Mouse (Mus musculus) gastrocnemius, postnatal 36 days (tissue): Measurements from ENCODE around the gene Ndrg2. TPM values are rescaled to one million over a fixed set of nuclear protein-coding genes. Genes with fewer than 3 reads are reported as not detected.

Experiments
- DNase-seq, 2 experiments: peaks; one replicate each; pipeline ENCODE4 v3.0.0; 2022
- intact Hi-C: fragments of 180-260 bp; cut with DNase I; formaldehyde crosslinking; loops from one replicate; pipeline ENCODE4 v1.15.1; 2025
- total RNA-seq, 2 experiments: library from RNA; stranded (reverse); gene quantifications; 2 replicates each; pipeline ENCODE4 v1.2.3; 2021

The Ndrg2 gene
- total RNA-seq, 2 experiments from 2014 or later, result 1,350 to 1,506 TPM

DNA sequence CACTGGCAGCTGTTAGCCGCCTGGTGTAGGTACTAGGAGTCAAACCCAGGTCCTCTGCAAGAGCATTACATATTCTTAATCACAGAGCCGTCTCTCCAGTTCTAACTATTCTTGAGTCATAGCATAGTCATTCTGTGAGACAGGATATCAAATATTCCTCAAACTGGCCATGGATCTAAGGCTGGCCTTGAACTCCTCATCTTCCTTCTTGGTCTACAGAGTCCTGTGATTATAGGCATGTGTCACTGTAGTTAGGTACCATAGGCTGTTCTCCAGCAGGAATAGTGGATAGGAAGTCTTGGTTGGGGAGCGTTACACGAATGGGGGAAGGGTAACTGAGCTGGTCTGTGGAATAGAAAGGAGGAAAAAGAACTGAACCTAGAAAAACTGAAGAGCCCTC is 2.6 kb upstream of the Ndrg2 start:
- DNase-seq, result no peak
- intact Hi-C loops, result no loop called here

DNA sequence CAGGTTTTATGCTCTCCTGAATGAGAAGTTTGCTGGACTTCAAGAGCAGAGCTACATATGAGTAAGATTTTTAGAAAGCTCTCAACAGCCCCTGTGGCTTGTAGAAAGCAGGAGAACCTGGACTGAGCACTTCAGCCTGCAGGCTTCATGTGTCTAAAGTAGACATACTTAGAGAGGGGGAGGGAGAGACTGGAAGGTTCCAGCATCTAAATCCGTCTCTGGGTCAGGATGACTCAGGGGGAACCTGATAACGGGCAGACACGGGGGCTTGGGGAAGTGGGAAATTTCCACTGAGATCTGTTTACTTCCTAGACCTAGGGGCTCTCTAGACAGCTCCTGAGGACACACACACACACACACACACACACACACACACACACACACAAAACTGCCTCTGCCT is 1.1 kb upstream of the Ndrg2 start:
- no peak for DNase-seq
- intact Hi-C loops, result no loop called here

DNA sequence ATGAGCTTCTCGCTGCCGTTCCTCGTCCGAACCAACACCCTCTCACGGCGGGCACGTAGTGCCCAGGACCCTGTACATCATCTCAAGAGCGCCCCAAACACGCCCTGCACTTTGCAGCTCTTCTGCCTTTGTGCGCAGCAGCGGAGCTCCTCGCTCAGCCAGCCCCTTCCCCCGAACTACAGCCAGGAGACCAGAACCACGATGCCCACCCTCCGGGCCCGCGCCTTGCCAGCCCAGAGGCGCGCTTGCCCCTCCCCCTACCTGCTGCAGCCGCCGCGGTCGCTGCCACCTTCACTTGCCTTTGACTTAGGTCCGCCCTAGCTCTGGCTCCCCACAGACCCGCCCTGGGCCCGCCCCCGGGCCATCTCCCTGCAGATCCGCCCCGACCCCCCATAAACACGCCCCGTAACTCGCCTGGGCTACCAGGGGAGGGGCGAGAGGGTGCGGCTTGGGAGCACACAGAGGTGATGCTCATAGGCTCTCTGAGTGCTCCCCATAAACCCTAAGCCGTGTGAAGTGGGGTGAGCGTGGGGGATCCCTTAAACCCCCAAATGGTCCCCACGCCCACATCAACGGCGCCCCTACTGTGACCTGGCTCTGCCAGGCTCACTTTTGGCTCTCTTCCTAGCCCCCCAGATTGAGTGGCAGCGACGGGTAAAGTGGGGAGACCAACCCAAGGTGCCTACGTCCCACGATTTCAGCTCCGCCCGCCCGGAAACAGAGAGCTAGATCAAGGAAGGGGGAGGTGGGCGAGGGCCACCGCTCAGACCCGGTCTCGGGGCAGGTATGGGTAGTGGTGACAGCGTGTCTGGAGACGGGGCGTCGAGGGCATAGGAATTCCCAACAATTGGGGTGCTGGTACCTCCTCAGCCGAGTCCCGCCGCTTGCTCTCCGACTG is 647 bp downstream of the Ndrg2 start:
- peak; percentile 78 to 87 for DNase-seq
- intact Hi-C loops, result no loop called here

DNA sequence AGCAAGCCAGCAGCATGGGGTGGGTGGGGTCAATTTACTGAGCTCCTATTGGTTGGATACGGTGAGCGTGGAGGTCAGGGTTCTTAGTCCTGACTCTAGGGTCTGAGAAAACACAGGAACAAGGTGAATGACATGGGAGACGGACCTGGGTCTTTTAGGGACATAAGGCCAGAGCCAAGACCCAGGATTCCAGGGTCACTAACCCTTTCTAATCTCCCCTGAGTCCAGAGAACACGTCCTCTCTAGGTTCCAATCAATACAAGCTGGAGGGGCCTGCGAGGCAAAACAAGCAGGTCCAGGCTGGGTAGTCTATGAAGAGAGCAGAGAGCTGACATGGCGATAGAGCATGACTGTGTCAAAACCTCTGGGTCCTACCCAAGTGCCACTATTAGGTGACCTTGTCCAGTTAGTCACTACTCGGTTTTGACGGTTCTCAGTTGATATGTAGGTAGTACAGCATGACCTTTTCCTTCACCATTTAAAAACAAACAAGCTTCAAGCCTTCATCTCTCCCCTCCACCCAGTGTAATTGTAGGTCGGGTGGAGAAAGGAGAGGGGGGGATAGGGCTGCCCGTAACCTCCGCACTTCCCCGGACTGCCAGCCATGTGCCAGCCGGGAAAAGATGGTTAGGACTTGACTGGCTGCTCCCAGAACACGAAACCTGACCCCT is 1.4 kb downstream of the Ndrg2 start:
- intact Hi-C loops, result no loop called here
- no peak for DNase-seq

DNA sequence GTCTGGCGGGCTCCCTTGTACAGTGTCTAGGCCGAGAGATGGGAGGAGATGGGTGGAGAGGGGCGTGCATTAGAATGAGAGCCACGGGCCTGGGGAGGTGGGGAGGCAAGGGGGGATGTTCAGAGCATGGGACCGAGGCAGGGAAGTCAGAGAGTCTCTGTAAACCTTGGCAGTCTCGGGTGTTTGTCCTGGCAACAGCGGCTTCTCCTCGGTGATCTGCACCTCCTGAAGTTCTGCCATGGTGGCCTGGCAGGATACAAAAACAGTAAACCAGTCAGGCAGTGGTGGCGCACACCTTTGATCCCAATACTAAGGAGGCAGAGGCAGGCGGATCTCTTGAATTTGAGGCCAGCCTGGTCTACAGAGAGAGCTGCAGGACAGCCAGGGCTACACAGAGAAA is 2.7 kb downstream of the Ndrg2 start:
- intact Hi-C loops, result no loop called here
- DNase-seq, result no peak

DNA sequence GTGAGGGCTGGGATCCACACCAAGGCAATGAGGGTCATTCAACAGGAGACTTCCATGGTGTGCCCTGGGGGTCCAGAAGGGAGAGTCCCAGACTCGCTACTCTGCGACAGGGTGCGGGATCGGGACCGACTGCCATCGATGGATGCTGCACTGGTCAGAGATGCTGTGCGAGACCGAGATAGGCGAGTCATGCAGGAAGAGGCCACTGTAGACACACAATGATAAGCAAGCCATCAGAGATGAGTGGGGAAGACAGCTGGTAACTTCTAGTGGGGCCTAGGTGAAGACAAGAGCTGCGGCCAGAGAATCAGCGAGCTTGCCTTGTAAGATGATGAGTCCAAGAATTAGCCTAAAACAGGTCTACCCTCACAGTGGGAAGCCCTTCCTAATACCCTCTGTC is 7.9 kb downstream of the Ndrg2 start:
- intact Hi-C loops, result no loop called here

DNA sequence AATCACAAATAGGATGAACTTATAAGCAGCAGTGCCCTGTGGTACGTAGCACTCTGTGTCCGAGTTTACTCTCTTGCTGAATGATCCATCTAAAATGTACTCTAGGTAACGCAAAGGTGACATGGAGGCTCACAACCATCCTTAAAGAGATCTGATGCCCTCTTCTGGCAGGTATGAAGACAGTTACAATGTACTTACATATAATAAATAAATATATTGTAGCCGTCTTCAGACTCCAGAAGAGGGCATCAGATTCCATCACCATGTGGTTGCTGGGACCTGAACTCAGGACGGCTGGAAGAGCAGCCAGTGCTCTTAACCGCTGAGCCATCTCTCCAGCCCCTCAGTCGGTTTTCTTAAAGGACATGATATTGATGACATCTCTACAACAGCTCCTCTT is 9.3 kb downstream of the Ndrg2 start:
- intact Hi-C loops, result no loop called here

More for the DNA sequence above, 7.9 kb downstream of the Ndrg2 start:
- DNase-seq, result no peak

DNA sequence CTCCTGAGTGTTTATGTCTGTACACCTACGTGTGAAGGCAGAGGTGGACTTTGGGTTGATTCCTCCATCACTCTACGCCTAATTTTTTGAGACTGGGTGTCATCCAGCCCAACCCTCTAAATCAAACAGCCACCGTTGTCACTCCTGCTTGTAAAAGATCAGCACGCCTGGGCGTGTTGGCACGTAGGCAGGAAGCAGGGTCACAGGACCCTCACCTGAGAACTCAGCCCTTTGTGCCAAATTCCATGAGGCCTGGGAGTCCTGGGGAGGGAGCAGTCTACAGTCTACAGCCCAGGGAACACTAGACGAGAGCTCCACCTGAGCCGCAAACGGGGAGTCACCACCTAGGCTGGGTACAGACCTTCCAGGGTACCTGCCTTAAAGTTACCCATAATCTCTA is 10.2 kb downstream of the Ndrg2 start:
- intact Hi-C loops, result no loop called here

More for the DNA sequence above, 9.3 kb downstream of the Ndrg2 start:
- DNase-seq, result no peak

GRCm38 (mm10) chr14:51902806-51903710 is 10.9 kb downstream of the Ndrg2 start:
- DNase-seq, result peak; percentile 70 to 73
- intact Hi-C loops, result loop anchor here (1.0 kb wide), 1 partner anchor 28 kb away; no protein-coding TSS in a partner anchor

More for the DNA sequence above, 10.2 kb downstream of the Ndrg2 start:
- DNase-seq, result no peak

DNA sequence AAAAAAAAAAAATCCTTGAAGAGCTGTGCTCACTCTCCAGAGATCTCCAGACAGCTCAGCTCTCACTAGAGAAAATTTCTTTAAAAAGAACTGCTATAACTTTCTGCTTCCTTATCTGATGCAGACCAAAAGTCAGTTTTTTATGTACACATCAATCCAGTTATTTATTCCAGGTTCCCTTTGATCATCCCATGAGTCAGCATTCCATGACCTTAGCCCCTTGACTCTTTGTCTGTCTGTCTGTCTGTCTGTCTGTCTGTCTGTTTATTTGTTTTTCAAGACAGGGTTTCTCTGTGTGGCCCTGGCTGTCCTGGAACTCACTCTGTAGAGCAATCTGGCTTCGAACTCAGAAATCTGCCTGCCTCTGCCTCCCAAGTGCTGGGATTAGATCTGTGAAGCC is 14.6 kb downstream of the Ndrg2 start:
- DNase-seq, result no peak
- intact Hi-C loops, result no loop called here

DNA sequence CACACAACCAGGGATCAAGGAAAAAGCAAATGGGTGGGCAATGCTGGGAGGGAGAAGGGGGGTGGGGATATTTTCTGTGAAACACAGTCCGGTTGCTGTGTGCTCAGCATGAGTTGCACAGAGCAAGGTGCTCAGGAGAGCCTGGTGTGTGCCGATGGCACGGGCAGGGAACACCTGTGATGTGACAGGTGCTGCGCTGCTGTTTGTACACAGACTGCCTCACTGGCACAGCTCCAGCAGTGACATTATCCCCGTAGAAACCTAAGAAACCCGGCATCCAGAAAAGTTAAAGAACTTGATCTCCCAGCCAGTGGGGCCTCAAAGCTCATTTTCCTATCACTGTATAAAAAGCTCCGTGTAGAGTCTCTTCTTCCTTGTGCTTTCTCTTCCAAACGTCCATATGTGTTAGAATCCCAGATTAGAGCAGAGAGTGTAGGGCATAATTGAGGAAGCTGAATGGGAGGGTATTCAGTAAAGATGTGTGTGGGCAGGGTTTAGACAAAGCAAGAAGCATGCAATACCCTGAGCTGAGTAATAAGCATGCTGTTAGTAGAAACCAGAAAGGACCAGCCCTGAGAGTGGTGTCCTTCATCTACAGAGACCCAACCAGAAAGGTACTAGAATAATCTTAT is 17.3 kb downstream of the Ndrg2 start:
- intact Hi-C loops, result no loop called here

GRCm38 (mm10) chr14:51896019-51896418 is 17.9 kb downstream of the Ndrg2 start:
- no peak for DNase-seq
- intact Hi-C loops, result no loop called here

More for the DNA sequence above, 17.3 kb downstream of the Ndrg2 start:
- DNase-seq, result no peak

GRCm38 (mm10) chr14:51895071-51895470 is 18.9 kb downstream of the Ndrg2 start:
- intact Hi-C loops, result no loop called here
- no peak for DNase-seq

DNA sequence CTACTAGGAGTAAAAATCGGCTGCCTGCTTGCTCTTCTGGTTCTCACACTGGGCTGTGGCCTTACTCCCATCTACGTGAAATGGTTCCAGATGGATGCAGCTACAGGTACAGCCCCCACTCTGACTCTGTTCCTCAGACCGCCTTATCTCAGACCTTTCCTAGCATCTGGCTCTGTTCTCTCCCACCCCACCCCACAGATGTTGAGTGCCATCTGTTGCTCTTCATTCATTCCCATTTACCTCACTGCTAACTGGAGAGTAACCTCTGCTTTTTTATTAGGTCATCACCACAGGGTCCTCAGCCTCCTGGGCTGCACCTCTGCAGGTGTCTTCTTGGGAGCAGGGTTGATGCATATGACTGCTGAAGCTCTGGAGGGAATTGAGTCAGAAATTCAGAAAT is 20.1 kb downstream of the Ndrg2 start:
- intact Hi-C loops, result no loop called here
- no peak for DNase-seq

DNA sequence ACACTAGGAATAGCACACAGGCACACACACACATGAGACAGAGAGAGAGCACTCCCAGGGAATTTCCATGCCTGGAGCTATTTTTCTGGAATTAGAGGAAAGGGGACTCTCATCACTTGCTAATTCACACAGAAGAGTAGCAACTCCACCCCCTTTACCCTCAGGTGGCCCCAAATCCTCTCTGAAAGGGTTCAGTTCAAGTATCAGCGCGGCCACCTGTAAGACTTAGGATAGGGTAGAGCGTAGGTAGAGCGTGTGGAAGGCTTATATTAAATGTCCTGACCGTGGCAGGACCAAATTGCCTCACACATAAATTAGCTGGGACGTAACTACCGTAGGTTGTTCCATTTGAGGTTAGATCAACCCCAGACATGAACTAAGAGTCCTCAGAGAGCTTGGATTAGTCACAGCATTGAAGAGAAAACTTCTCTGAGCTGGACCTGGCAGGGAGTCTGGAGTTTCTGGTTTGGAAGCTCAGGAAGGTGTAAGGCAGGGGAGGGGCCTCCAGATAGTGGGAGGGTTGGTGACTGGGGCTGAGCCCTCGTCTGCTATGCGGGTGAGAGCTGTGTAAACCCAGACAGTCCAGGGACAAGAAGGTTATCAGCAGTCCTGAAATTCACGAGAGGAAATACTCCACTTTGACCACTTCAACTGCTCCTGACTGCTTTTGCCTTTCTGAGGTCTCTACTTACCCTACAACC is 20.7 kb downstream of the Ndrg2 start:
- intact Hi-C loops, result no loop called here
- no peak for DNase-seq

GRCm38 (mm10) chr14:51892191-51892939 is 21.6 kb downstream of the Ndrg2 start, which contains the start of gene Slc39a2:
TSS of gene Slc39a2 (plus strand) at chr14:51892889.
- no peak for DNase-seq
- intact Hi-C loops, result no loop called here

GRCm38 (mm10) chr14:51889833-51890232 is 24.1 kb downstream of the Ndrg2 start:
- intact Hi-C loops, result loop anchor here (10.0 kb wide), 1 partner anchor 425 kb away; no protein-coding TSS in a partner anchor
- no peak for DNase-seq

- no peak for DNase-seq
Observed at GRCm38 (mm10) chr14:51886051-51886450, 27.9 kb downstream of the Ndrg2 start.

More at GRCm38 (mm10) chr14:51886051-51886450, 27.9 kb downstream of the Ndrg2 start:
- intact Hi-C loops, result loop anchor here (10.0 kb wide), 1 partner anchor 429 kb away; no protein-coding TSS in a partner anchor
